Mouse (Mus musculus) forebrain, embryonic 14.5 days (tissue): Measurements from ENCODE around the gene BC004004. TPM values are rescaled to one million over a fixed set of nuclear protein-coding genes. Genes with fewer than 3 reads are reported as not detected.

Experiments
- ATAC-seq: fragments of 200-750 bp; cut with Nextera tagmentation; 2 replicates; pipeline ENCODE4 v1.8.0; 2017; ENCODE audit warnings: mild to moderate bottlenecking, moderate library complexity
- DNase-seq: peaks from one replicate; pipeline ENCODE4 v3.0.0-alpha.2; 2015; ENCODE audit warnings: low spot score
- H3K27ac ChIP-seq: fragments of 300-500 bp; sonication (generic); 2 replicates; pipeline ENCODE4 v1.5.1; 2014; ENCODE audit warnings: low read depth, mild to moderate bottlenecking, control low read depth, low read length, moderate library complexity
- H3K27me3 ChIP-seq: fragments of 300-500 bp; sonication (generic); replicated peaks from 2 replicates; pipeline ENCODE4 v1.6.1; 2014; ENCODE audit warnings: low read length, control low read depth, mixed read lengths; ENCODE audit not compliant: control insufficient read depth, insufficient read depth
- H3K36me3 ChIP-seq: fragments of 300-500 bp; sonication (generic); 2 replicates; pipeline ENCODE4 v1.6.1; 2014; ENCODE audit warnings: low read length, control low read depth; ENCODE audit not compliant: control insufficient read depth, insufficient read depth
- H3K4me1 ChIP-seq: fragments of 300-500 bp; sonication (generic); 2 replicates; pipeline ENCODE4 v1.6.1; 2014; ENCODE audit warnings: antibody characterized with exemption, low read length, control low read depth; ENCODE audit not compliant: control insufficient read depth, insufficient read depth
- H3K4me2 ChIP-seq: fragments of 300-500 bp; sonication (generic); 2 replicates; pipeline ENCODE4 v1.6.1; 2014; ENCODE audit warnings: mild to moderate bottlenecking, control low read depth, low read length
- H3K4me3 ChIP-seq: fragments of 300-500 bp; sonication (generic); 2 replicates; pipeline ENCODE4 v1.5.1; 2014; ENCODE audit warnings: low read depth, low read length, control low read depth
- H3K9ac ChIP-seq: fragments of 300-500 bp; sonication (generic); 2 replicates; pipeline ENCODE4 v1.6.1; 2014; ENCODE audit warnings: mild to moderate bottlenecking, low read length, control low read depth, moderate library complexity
- H3K9me3 ChIP-seq: fragments of 300-500 bp; sonication (generic); replicated peaks from 2 replicates; pipeline ENCODE4 v1.6.1; 2016; ENCODE audit warnings: low read length, control low read depth, mixed read lengths; ENCODE audit not compliant: control insufficient read depth
- WGBS: fragments of 180-500 bp; shearing (Covaris S2); extraction: QIAGEN DNeasy Blood & Tissue Kit; methylation state at CpG from one replicate; pipeline ENCODE4 v1.1.7; 2014; 5-methylcytosine and 5-hydroxymethylcytosine counted together
- polyA plus RNA-seq: library from polyadenylated mRNA; unstranded; fragments of >200 nt; fragmentation: Nextera tagmentation; extraction: Ambion mirVana; gene quantifications from 2 replicates; pipeline ENCODE4 v1.2.1, GENCODE M21; 2014

BC004004 gene
- polyA plus RNA-seq, 1 experiment from 2014 or later = 123 TPM

DNA sequence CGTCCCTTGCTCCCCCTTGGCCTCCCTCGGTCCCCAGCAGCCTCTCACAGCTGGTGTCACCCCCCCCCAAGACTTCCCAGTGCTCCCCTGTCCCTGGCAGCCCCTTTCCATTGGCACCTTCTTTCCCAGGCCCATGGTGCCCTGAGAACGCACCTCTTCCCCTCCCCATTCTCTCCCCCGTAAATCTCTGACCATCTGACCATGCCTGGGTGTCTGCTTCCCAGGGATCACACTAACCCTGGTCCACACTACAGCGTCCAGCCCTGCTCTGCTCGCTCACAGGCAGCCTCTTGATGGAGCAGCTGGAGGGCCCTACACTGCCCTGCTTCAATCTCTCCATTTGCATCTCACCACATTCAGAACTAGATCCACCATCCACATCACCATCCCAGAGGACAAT lies 12.1 kb upstream of the BC004004 start:
- no peaks in the 10 kb centered on the region for H3K9me3 ChIP-seq
- no peak for DNase-seq
- H3K4me1 ChIP-seq = peaks cover 7% of the 10 kb centered on the region
- no peak overlapping the region for H3K4me2 ChIP-seq
- H3K4me3 ChIP-seq = no peak overlapping the region
- no peak overlapping the region for H3K9ac ChIP-seq
- 94% methylated on average over 6 of the region's 6 CpGs for WGBS
- no peak for ATAC-seq
- H3K27me3 ChIP-seq = no peaks in the 10 kb centered on the region
- H3K36me3 ChIP-seq = peaks cover 63% of the 10 kb centered on the region
- H3K27ac ChIP-seq = no peak overlapping the region

DNA sequence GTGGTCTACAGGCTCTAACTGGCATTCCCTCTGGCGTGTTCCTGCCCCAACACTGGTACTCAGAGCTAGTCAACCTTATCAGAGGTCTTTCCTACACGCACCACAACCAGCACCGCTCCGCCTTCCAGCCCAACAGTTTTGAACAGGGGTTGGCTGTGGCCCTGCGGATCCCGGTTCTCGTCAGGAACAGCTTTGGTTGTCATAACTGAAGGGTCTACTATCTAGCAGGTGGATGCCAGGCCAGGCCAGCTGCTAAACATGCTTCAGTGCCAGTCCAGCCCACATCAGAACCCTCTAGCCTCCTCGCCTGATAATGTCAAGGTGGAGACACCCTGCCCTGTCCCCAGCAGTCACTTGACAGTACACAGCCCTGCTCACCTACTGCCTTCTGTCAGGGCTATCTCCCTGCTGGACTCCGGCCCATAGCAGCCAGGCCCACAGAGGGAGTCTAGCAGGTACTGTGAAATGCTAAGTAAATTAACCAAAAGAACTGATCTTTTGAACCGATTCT lies 11.5 kb upstream of the BC004004 start:
- H3K4me2 ChIP-seq = no peak overlapping the region
- ATAC-seq = no peak
- H3K27me3 ChIP-seq = no peaks in the 10 kb centered on the region
- no peak overlapping the region for H3K4me3 ChIP-seq
- no peaks in the 10 kb centered on the region for H3K9me3 ChIP-seq
- H3K36me3 ChIP-seq = peaks cover 60% of the 10 kb centered on the region
- H3K4me1 ChIP-seq = peaks cover 4% of the 10 kb centered on the region
- no peak for DNase-seq
- H3K27ac ChIP-seq = no peak overlapping the region
- H3K9ac ChIP-seq = no peak overlapping the region
- 95% methylated on average over 10 of the region's 10 CpGs for WGBS

DNA sequence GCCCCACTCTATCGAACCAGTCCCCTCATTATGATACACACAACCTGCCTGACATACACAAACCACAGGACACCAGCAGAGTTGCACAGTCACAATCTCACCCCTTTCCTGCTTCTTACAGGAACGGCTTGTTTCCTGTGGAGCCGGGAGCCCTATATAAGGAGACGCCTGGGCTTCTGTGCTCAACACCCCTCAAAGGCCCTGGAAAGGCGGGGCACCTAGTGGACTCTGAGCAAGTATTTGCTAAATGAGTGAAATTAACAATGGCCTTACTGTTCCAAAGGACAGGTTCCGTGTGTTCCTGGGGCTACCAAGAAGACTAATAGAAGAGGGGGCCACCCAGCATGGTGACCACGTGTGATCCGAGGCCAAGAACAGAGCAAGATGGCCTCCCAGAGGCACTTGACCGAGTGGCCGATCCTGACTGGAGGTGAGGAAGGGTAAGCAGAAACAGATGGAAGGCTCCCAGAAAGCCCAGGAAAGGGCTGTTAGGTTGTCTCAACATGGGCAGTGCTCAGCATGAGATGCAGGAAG lies 10.5 kb upstream of the BC004004 start:
- DNase-seq = no peak
- H3K9me3 ChIP-seq = no peaks in the 10 kb centered on the region
- H3K4me1 ChIP-seq = peaks cover 4% of the 10 kb centered on the region
- no peaks in the 10 kb centered on the region for H3K27me3 ChIP-seq
- H3K9ac ChIP-seq = no peak overlapping the region
- H3K36me3 ChIP-seq = peaks cover 54% of the 10 kb centered on the region
- H3K4me3 ChIP-seq = no peak overlapping the region
- WGBS = 89% methylated on average over 10 of the region's 10 CpGs
- H3K4me2 ChIP-seq = no peak overlapping the region
- no peak for ATAC-seq
- no peak overlapping the region for H3K27ac ChIP-seq

DNA sequence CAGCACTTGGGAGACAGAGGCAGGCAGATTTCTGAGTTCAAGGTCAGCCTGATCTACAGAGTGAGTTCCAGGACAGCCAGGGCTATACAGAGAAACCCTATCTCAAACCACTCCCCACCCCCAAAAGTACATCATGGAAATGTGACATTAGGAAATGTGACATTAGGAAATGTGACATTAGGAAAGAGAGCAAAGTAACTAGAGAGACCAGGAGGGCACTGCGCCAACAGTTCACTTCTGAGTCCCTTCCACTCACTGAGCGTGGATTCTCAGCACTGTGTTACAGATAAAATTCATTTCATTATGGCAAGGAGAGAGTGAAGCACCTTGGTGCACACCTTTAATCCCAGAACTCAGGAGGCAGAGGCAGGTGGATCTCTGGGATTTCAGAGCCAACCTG lies 9.7 kb upstream of the BC004004 start:
- no peak for ATAC-seq
- Histone ChIP-seq H3K4me2 (no peak overlapping the region), H3K4me3 (no peak overlapping the region), H3K4me1 (peaks cover 6% of the 10 kb centered on the region), H3K27me3 (no peaks in the 10 kb centered on the region), H3K9me3 (no peaks in the 10 kb centered on the region), H3K27ac (no peak overlapping the region), H3K9ac (no peak overlapping the region), H3K36me3 (peaks cover 51% of the 10 kb centered on the region)
- no peak for DNase-seq
- WGBS = 96% methylated on average over 2 of the region's 2 CpGs

DNA sequence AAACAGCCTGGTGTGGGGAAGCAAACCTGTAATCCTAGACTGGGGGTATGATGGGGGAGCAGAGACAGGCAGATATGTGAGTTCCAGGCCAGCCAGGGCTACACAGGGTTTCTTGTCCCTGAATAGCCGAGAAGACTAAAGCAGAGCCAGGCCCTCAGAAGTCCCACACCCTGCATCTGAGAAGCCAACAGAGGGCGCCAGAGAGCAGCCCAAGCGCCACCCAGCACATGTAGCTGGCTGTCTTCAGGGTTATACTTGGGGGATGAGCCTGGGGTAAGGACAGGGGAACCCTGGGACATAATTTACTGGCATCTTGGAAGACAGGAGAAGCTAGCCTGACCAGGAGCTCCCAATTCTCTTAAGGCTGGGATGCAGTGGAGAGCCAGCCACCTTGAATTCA lies 9.1 kb upstream of the BC004004 start:
- Histone ChIP-seq H3K4me3 (no peak overlapping the region), H3K36me3 (peaks cover 50% of the 10 kb centered on the region), H3K4me1 (peaks cover 10% of the 10 kb centered on the region), H3K4me2 (no peak overlapping the region), H3K27ac (no peak overlapping the region), H3K9ac (no peak overlapping the region), H3K9me3 (no peaks in the 10 kb centered on the region), H3K27me3 (no peaks in the 10 kb centered on the region)
- WGBS = 4% methylated on average over 3 of the region's 3 CpGs
- peak; percentile 83 for DNase-seq
- peak; percentile 72 for ATAC-seq

DNA sequence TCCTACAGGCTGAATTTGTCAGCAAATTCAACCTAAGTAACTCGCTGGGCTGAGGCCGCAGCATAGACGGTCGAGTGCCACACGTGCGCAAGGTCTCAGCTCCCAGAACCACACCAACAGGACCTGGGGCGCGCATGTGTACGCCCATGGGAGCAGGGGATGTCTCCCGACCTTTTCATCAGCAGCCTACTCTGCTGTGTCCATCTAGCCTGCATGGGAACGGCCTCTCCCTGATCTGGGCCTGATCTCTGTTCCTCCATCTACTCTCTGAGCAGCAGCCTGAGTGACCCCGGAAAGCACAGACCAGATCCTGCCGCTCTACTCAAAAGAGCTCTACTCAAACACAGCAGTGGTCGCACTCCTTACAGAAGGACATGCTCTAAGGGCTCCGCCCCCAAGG lies 8.1 kb upstream of the BC004004 start:
- Histone ChIP-seq H3K4me1 (peaks cover 12% of the 10 kb centered on the region), H3K27ac (no peak overlapping the region), H3K9me3 (no peaks in the 10 kb centered on the region), H3K27me3 (no peaks in the 10 kb centered on the region), H3K4me3 (no peak overlapping the region), H3K9ac (no peak overlapping the region), H3K36me3 (peaks cover 49% of the 10 kb centered on the region), H3K4me2 (no peak overlapping the region)
- no peak for DNase-seq
- WGBS = 92% methylated on average over 15 of the region's 15 CpGs
- no peak for ATAC-seq

DNA sequence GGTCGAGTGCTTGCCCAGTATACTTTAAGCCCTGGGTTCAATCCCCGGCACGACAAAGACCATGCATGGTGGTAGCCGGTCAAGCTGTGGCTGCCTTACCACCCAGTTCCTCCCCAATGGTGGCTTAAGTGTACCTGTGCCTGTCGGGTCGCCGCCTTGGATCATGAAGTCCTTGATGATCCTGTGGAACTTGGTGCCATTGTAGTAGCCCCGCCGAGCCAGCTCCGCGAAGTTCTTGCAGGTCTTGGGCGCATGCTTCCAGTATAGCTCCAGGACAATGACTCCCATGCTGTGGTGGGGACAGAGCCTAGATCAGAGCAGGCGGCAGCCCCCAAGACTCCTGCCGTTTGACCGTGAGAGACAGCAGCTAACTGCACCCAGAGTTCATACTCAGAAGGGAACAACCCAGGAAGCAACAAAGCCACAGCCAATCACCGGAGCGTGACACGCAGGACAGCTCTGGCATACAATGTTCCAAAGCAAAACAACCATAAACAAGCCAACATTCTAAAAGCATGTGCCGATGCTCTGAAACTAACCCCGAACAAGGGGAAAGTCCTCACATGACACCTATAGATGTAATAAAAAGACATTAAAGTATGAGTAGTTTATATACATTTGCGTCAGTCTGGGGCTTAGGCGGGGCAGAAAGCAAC lies 6.9 kb upstream of the BC004004 start:
- H3K4me2 ChIP-seq = peak overlapping the region; percentile 75; the same call in 1 of the 2 replicates
- H3K27ac ChIP-seq = no peak overlapping the region
- no peak overlapping the region for H3K4me3 ChIP-seq
- H3K9me3 ChIP-seq = no peaks in the 10 kb centered on the region
- WGBS = 90% methylated on average over 22 of the region's 22 CpGs
- H3K36me3 ChIP-seq = peaks cover 39% of the 10 kb centered on the region
- no peaks in the 10 kb centered on the region for H3K27me3 ChIP-seq
- ATAC-seq (no peak), DNase-seq (no peak)
- H3K4me1 ChIP-seq = peaks cover 12% of the 10 kb centered on the region
- no peak overlapping the region; the same call in none of the 2 replicates for H3K9ac ChIP-seq

DNA sequence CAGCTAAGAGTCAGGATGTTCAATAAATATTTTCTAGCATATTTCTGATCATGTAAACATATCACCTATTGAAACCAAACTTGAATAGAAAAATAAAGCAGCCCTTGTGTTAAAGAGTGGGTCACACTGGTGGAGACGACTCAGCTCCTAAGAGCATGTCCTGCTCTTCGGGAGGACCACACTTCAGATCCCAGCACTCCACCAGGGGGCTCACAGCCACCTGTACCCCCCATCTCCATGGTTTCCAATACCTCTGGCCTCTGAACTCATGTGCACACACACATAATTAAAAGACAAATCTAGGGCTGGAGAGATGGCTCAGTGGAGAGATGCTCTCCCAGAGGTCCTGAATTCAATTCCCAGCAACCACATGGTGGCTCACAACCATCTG lies 6.3 kb upstream of the BC004004 start:
- Histone ChIP-seq H3K36me3 (peaks cover 35% of the 10 kb centered on the region), H3K9ac (no peak overlapping the region; the same call in 1 of the 2 replicates), H3K4me2 (peak overlapping the region; percentile 75; the same call in 1 of the 2 replicates), H3K9me3 (no peaks in the 10 kb centered on the region), H3K4me1 (peaks cover 12% of the 10 kb centered on the region), H3K27me3 (no peaks in the 10 kb centered on the region), H3K4me3 (no peak overlapping the region), H3K27ac (no peak overlapping the region)
- DNase-seq = no peak
- no peak for ATAC-seq
- 35% methylated on average over 2 of the region's 2 CpGs for WGBS

DNA sequence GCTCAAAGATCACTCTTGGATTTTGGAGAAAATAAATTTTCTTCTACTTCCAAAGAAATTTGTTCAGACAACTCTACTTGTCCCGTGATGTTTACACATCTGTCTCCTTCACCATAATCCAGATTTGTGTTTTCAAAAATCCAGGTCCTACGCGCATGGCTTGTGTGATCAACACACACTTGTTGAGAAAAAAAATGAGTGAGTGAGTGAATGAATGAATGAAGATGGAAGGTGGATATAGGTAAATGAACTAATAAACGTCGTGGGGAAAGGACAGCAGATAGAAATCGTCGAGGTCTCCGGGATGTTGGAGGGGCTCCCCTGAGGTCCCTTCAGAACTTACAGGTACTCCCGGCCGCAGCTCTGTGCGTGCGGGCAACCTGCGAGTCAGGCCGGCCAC lies 5.2 kb upstream of the BC004004 start:
- Histone ChIP-seq H3K4me3 (peak overlapping the region; percentile 85), H3K9me3 (no peaks in the 10 kb centered on the region), H3K9ac (peak overlapping the region; percentile 85), H3K4me2 (peak overlapping the region; percentile 75), H3K27me3 (no peaks in the 10 kb centered on the region), H3K36me3 (peaks cover 24% of the 10 kb centered on the region), H3K4me1 (peaks cover 17% of the 10 kb centered on the region), H3K27ac (peak overlapping the region; percentile 98)
- WGBS = under 1% methylated on average over 14 of the region's 14 CpGs
- DNase-seq (no peak), ATAC-seq (peak; percentile 13; the same call in 1 of the 2 replicates)
